Mouse (Mus musculus) liver, postnatal 0 days (tissue): ENCODE data around the gene Ddx54.

Experiments
- CTCF ChIP-seq: sonication (generic); IDR thresholded peaks from 2 replicates; pipeline ENCODE4 v1.5.1; 2016; ENCODE audit warnings: antibody characterized with exemption, low read depth
- EP300 ChIP-seq: IDR thresholded peaks from 2 replicates; pipeline ENCODE4 v1.6.1; 2016; ENCODE audit warnings: antibody characterized with exemption, low read depth, mild to moderate bottlenecking

GRCm38 (mm10) chr5:120606590-120607200 is 5.8 kb upstream of the Ddx54 start:
- no peak for TF ChIP-seq CTCF
- TF ChIP-seq EP300 = no peak
